Mouse (Mus musculus) forebrain, embryonic 15.5 days (tissue): Measurements from ENCODE around the gene Polr3e. TPM values are rescaled to one million over a fixed set of nuclear protein-coding genes. Genes with fewer than 3 reads are reported as not detected.
"Not testable (repeated sequence)": the region's sequence is repeated elsewhere in the genome, so short reads cannot be mapped to it uniquely, and the experiment has no call there.

Experiments used
- ATAC-seq: fragments of 200-750 bp; cut with Nextera tagmentation; replicated peaks from 2 replicates; pipeline ENCODE4 v1.8.0; 2017; ENCODE audit warnings: mild to moderate bottlenecking, moderate TSS enrichment, moderate library complexity
- H3K27ac ChIP-seq: fragments of 300-500 bp; sonication (generic); replicated peaks from 2 replicates; pipeline ENCODE4 v1.5.1; 2015; ENCODE audit warnings: mild to moderate bottlenecking, inconsistent platforms
- H3K27me3 ChIP-seq: fragments of 300-500 bp; sonication (generic); 2 replicates; pipeline ENCODE4 v1.6.1; 2015; ENCODE audit warnings: inconsistent platforms
- H3K36me3 ChIP-seq: fragments of 300-500 bp; sonication (generic); 2 replicates; pipeline ENCODE4 v1.6.1; 2015; ENCODE audit warnings: mild to moderate bottlenecking, inconsistent platforms
- H3K4me1 ChIP-seq: fragments of 300-500 bp; sonication (generic); 2 replicates; pipeline ENCODE4 v1.6.1; 2015; ENCODE audit warnings: inconsistent platforms
- H3K4me2 ChIP-seq: fragments of 300-500 bp; sonication (generic); replicated peaks from 2 replicates; pipeline ENCODE4 v1.6.1; 2015; ENCODE audit warnings: mild to moderate bottlenecking, inconsistent platforms
- H3K4me3 ChIP-seq: fragments of 300-500 bp; sonication (generic); 2 replicates; pipeline ENCODE4 v1.5.1; 2015; ENCODE audit warnings: mild to moderate bottlenecking, inconsistent platforms
- H3K9ac ChIP-seq: fragments of 300-500 bp; sonication (generic); replicated peaks from 2 replicates; pipeline ENCODE4 v1.6.1; 2015; ENCODE audit warnings: mild to moderate bottlenecking, inconsistent platforms
- H3K9me3 ChIP-seq: fragments of 300-500 bp; sonication (generic); 2 replicates; pipeline ENCODE4 v1.6.1; 2016; ENCODE audit warnings: inconsistent platforms
- WGBS: fragments of 180-500 bp; shearing (Covaris S2); methylation state at CpG from one replicate; pipeline ENCODE4 v1.1.7; 2015; ENCODE audit warnings: mixed read lengths; 5-methylcytosine and 5-hydroxymethylcytosine counted together
- polyA plus RNA-seq: library from polyadenylated mRNA; unstranded; fragments of >200 nt; fragmentation: Nextera tagmentation; extraction: Ambion mirVana; gene quantifications from 2 replicates; pipeline ENCODE4 v1.2.1, GENCODE M21; 2015

Polr3e gene
- polyA plus RNA-seq, 1 experiment from 2014 or later = 31.6 TPM

GRCm38 (mm10) chr7:120882674-120883073 lies 34.9 kb upstream of the Polr3e start:
- WGBS = 91% methylated on average over 4 of the region's 4 CpGs
- no peak overlapping the region for H3K27ac ChIP-seq
- no peaks in the 10 kb centered on the region for H3K9me3 ChIP-seq
- no peaks in the 10 kb centered on the region for H3K27me3 ChIP-seq
- no peak overlapping the region for H3K9ac ChIP-seq
- H3K36me3 ChIP-seq = peaks cover 42% of the 10 kb centered on the region
- no peak overlapping the region for H3K4me3 ChIP-seq
- no peaks in the 10 kb centered on the region for H3K4me1 ChIP-seq
- no peak for ATAC-seq
- no peak overlapping the region for H3K4me2 ChIP-seq

- 88% methylated on average over 4 of the region's 4 CpGs for WGBS
- no peaks in the 10 kb centered on the region for H3K4me1 ChIP-seq
- no peak overlapping the region for H3K9ac ChIP-seq
Measured at GRCm38 (mm10) chr7:120883523-120884290, 33.8 kb upstream of the Polr3e start.

DNA sequence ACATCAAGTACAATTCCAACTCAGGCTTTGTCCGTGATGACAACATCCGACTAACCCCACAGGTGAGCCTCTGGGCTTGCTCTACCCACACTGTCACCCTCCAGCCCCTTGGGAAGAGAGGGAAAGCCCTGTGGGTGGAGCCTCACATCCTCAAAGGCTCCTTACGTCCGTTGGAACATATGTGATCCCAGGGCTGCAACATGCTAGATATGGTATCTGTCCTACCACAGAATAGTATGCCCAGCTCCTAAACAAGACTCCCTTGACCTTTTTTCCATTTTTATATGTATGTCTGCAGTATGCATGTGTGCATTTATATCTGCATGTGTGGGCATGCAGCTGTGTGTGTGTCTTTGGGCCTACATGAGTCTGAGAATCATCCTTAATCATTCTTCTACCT lies 32.8 kb upstream of the Polr3e start:
- H3K9me3 ChIP-seq = no peaks in the 10 kb centered on the region
- H3K4me2 ChIP-seq = no peak overlapping the region
- H3K27ac ChIP-seq = no peak overlapping the region
- no peak overlapping the region for H3K9ac ChIP-seq
- no peaks in the 10 kb centered on the region for H3K4me1 ChIP-seq
- peaks cover 42% of the 10 kb centered on the region for H3K36me3 ChIP-seq
- 93% methylated on average over 4 of the region's 4 CpGs for WGBS
- H3K4me3 ChIP-seq = no peak overlapping the region
- no peaks in the 10 kb centered on the region for H3K27me3 ChIP-seq
- ATAC-seq = no peak

More at GRCm38 (mm10) chr7:120883523-120884290, 33.8 kb upstream of the Polr3e start:
- peaks cover 42% of the 10 kb centered on the region for H3K36me3 ChIP-seq
- no peak for ATAC-seq
- no peak overlapping the region for H3K4me2 ChIP-seq
- no peaks in the 10 kb centered on the region for H3K27me3 ChIP-seq
- H3K27ac ChIP-seq = no peak overlapping the region
- H3K9me3 ChIP-seq = no peaks in the 10 kb centered on the region
- no peak overlapping the region for H3K4me3 ChIP-seq

- no peaks in the 10 kb centered on the region for H3K9me3 ChIP-seq
- H3K4me3 ChIP-seq = no peak overlapping the region
- no peak overlapping the region for H3K4me2 ChIP-seq
- no peak overlapping the region for H3K27ac ChIP-seq
- WGBS = 81% methylated on average over 5 of the region's 5 CpGs
- H3K4me1 ChIP-seq = no peaks in the 10 kb centered on the region
- no peaks in the 10 kb centered on the region for H3K27me3 ChIP-seq
- no peak overlapping the region for H3K9ac ChIP-seq
- ATAC-seq = no peak
- H3K36me3 ChIP-seq = peaks cover 20% of the 10 kb centered on the region; the same call in 1 of the 2 replicates
Measured at GRCm38 (mm10) chr7:120893123-120893522, 24.4 kb upstream of the Polr3e start.

DNA sequence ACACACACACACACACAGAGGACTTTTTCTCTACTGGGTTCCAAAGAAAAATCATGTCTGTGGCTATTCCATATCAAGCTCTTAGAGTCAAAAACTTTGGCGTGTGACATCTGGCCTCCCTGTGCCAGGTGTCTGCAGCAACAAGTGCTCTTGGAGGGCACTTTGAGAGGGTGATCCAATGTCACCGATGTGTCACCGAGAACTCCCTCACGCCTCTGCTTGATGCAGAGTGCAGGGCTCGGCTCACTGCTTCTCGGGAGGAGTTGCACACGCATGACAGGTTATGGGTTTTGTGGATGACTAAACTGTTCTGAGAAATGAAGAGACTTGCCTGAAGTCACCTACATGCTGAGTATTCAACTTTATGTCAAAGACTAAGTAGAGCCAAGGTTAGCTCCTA lies 20.5 kb upstream of the Polr3e start:
- Histone ChIP-seq H3K27ac (no peak overlapping the region), H3K9ac (no peak overlapping the region), H3K36me3 (peaks cover 25% of the 10 kb centered on the region; the same call in 1 of the 2 replicates), H3K4me2 (no peak overlapping the region), H3K4me1 (no peaks in the 10 kb centered on the region), H3K27me3 (no peaks in the 10 kb centered on the region), H3K4me3 (no peak overlapping the region), H3K9me3 (no peaks in the 10 kb centered on the region)
- WGBS = 95% methylated on average over 7 of the region's 7 CpGs
- ATAC-seq = no peak

DNA sequence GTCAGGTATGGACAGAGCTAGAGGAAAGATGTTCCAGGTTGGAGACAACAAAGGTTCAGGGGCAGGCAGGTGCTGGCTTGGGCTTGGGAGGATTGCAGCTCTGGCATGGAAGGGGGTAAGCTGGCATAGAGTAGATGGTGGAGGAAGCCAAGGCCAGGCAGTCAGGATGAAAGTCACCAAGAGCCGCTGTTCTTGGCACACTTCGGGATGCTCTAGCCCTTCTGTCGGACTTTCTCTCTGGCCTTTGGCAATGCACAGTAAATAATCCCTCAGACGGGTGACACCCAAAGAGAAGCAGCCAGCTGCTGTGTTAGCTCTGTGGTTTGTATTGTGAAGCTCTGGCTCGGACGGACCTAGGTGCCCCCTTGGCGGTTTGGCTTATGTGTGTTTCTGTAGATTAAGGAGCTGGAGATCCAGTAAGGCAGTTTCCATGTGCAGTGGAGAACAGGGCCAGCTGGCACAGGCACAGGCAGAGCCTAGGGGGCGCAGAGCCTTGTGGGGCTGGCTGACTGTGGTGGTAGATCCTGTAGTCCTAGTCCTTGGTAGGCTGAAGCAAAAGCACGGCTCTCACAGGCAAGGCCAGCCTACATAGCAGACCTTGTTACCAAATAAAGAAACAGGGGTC lies 19.7 kb upstream of the Polr3e start:
- Histone ChIP-seq H3K9me3 (no peaks in the 10 kb centered on the region), H3K4me3 (no peak overlapping the region), H3K27ac (no peak overlapping the region), H3K27me3 (no peaks in the 10 kb centered on the region), H3K36me3 (peaks cover 26% of the 10 kb centered on the region; the same call in 1 of the 2 replicates), H3K4me2 (no peak overlapping the region), H3K9ac (no peak overlapping the region), H3K4me1 (no peaks in the 10 kb centered on the region)
- no peak for ATAC-seq
- WGBS = 82% methylated on average over 9 of the region's 9 CpGs

GRCm38 (mm10) chr7:120900191-120900590 lies 17.4 kb upstream of the Polr3e start:
- Histone ChIP-seq H3K9me3 (no peaks in the 10 kb centered on the region), H3K27ac (no peak overlapping the region), H3K4me1 (no peaks in the 10 kb centered on the region), H3K4me3 (no peak overlapping the region), H3K27me3 (no peaks in the 10 kb centered on the region), H3K4me2 (no peak overlapping the region), H3K9ac (no peak overlapping the region), H3K36me3 (peaks cover 30% of the 10 kb centered on the region; the same call in 1 of the 2 replicates)
- no peak for ATAC-seq
- WGBS = 73% methylated on average over 4 of the region's 4 CpGs

DNA sequence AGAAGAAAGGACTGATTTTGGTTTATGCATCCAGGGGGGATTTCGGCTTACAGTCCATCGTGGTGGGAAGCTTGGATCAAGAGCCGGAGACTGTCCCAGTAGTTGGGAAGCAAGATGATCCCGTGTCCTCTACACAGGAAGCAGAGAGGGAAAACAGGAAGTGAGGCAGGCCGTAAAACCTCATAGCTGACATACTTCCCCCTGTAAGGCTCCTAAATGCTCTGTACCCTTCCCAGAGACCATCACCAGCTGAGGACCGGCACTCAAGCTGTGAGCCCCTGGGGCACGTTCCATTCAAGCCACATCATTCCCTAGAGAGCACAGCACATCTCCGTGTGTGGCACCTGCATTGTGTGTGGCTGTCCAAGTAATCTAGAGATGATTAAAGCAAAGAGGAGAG lies 15.8 kb upstream of the Polr3e start:
- no peaks in the 10 kb centered on the region for H3K4me1 ChIP-seq
- H3K27ac ChIP-seq = no peak overlapping the region
- H3K9me3 ChIP-seq = no peaks in the 10 kb centered on the region
- H3K4me2 ChIP-seq = no peak overlapping the region
- H3K9ac ChIP-seq = no peak overlapping the region
- ATAC-seq = no peak
- H3K27me3 ChIP-seq = no peaks in the 10 kb centered on the region
- peaks cover 26% of the 10 kb centered on the region; the same call in 1 of the 2 replicates for H3K36me3 ChIP-seq
- no peak overlapping the region for H3K4me3 ChIP-seq
- WGBS = 56% methylated on average over 8 of the region's 8 CpGs

DNA sequence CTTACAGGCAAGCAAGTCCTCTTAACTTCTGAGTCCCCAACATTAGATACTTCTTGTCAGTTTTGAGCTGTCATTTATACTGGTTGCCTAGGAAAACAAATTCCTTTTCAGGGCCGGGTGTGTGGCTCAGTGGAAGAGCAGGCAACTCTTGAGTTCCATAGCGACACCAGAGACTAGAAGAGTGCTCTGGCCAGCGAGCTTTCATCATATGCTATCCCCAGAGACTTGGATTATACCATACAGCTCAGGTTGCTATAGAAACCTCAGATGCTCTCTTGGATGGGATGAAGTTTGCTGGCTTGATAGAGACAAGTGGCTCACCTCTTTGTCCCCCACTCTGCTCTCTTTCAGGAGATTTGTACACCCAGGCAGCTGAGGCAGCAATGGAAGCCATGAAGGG lies 14.6 kb upstream of the Polr3e start:
- 60% methylated on average over 3 of the region's 3 CpGs for WGBS
- no peak overlapping the region for H3K4me2 ChIP-seq
- no peaks in the 10 kb centered on the region for H3K9me3 ChIP-seq
- H3K4me3 ChIP-seq = no peak overlapping the region
- H3K27ac ChIP-seq = no peak overlapping the region
- ATAC-seq = no peak
- H3K36me3 ChIP-seq = peaks cover 26% of the 10 kb centered on the region; the same call in 1 of the 2 replicates
- H3K4me1 ChIP-seq = no peaks in the 10 kb centered on the region
- no peaks in the 10 kb centered on the region for H3K27me3 ChIP-seq
- no peak overlapping the region for H3K9ac ChIP-seq

DNA sequence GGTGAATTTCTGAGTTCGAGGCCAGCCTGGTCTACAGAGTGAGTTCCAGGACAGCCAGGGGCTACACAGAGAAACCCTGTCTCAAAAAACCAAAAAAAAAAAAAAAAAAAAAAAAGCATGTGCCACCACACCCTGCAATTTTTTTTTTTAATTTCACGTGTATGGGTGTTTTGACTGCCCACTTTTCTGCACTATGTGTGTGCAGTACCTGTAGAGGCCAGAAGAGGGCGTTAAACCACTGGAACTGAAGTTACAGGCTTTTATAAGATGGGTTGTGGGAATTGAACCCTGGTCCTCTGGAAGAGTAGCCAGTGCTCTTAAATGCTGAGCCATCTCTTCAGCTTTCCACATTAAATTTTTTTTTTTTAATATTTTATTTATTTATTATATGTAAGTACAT lies 7.4 kb upstream of the Polr3e start:
- H3K9ac ChIP-seq, H3K27ac ChIP-seq, H3K27me3 ChIP-seq, H3K4me1 ChIP-seq, H3K4me3 ChIP-seq, ATAC-seq, H3K36me3 ChIP-seq, H3K9me3 ChIP-seq, H3K4me2 ChIP-seq: not testable (repeated sequence)
- 70% methylated on average over 3 of the region's 3 CpGs for WGBS

GRCm38 (mm10) chr7:120911268-120911667 lies 6.3 kb upstream of the Polr3e start:
- WGBS = 86% methylated on average over 6 of the region's 6 CpGs
- H3K4me3 ChIP-seq, H3K4me1 ChIP-seq, H3K27ac ChIP-seq, H3K27me3 ChIP-seq, ATAC-seq, H3K4me2 ChIP-seq, H3K36me3 ChIP-seq, H3K9ac ChIP-seq, H3K9me3 ChIP-seq: not testable (repeated sequence)

GRCm38 (mm10) chr7:120913332-120913731 lies 4.2 kb upstream of the Polr3e start:
- H3K27ac ChIP-seq = no peak overlapping the region
- H3K27me3 ChIP-seq = no peaks in the 10 kb centered on the region
- no peaks in the 10 kb centered on the region for H3K9me3 ChIP-seq
- 51% methylated on average over 1 of the region's 1 CpGs for WGBS
- H3K4me2 ChIP-seq = no peak overlapping the region
- H3K9ac ChIP-seq = no peak overlapping the region
- ATAC-seq = no peak
- H3K4me1 ChIP-seq = peaks cover 2% of the 10 kb centered on the region
- no peaks in the 10 kb centered on the region for H3K36me3 ChIP-seq
- no peak overlapping the region for H3K4me3 ChIP-seq
